Mouse (Mus musculus) lung, postnatal 0 days (tissue): ENCODE measurements around the gene Zhx3.

ENCODE experiments used
- CTCF ChIP-seq: IDR thresholded peaks from 2 replicates; pipeline ENCODE4 v1.5.1; 2016; ENCODE audit warnings: antibody characterized with exemption, mild to moderate bottlenecking
- EP300 ChIP-seq: IDR thresholded peaks from 2 replicates; pipeline ENCODE4 v1.6.1; 2016; ENCODE audit warnings: antibody characterized with exemption, mild to moderate bottlenecking, control low read depth

DNA sequence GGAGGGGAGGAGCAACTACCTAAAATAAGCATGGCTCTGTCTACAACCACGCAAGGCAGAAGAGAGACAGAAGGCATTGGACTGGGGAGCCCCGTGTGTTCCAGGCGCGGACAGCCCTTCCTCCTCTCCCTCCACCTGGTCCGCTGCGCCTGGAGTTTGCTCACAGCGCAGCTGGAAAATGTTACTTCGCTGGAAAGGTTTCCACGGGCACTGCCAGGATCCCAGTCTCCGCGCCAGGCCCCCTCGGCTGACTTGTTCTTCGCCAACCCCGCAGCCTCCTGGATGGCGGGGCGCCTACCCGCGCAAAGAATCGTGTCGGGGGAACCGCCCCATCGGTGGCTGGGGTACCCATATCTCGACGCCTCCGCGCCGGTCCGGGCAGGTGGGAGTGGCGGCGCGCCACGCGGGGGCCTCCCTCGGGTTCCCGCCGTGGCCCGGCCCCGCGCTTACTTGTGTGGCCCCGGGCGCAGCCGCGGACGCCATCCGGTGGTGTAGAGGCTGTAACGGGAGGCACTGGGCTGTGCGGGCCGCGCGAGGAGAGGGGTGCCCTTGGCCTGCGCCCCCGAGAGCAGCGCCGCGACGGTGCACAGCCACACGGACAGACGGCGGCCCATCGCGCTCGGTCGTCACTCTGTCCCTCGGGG lies 38.9 kb upstream of the Zhx3 start:
- TF ChIP-seq CTCF (no peak), EP300 (no peak)
